ENCODE assay signal across 8 mouse cellular contexts in genomic region chr11:84179226-84179953, GRCm38 (mm10). TPM values are rescaled to one million over a fixed set of nuclear protein-coding genes. Genes with fewer than 3 reads are reported as not detected.
DNase-seq lines count a peak whose midpoint lies in the region; ATAC-seq lines count a peak whose summit lies in the region.

No protein-coding gene starts in this region.

- H3K4me1 ChIP-seq in hindbrain, embryonic 15.5 days (replicated peaks) = peaks cover 28% of the 10 kb centered on the region

- ATAC-seq in hindbrain, embryonic 15.5 days (ENCODE audit: low FRiP score, low read depth) = peak; percentile 98

- WGBS in hindbrain, embryonic 15.5 days = 0% methylated on average over 70 of the region's 85 CpGs

- peak overlapping the region; percentile 90 for H3K4me2 ChIP-seq in hindbrain, embryonic 15.5 days

- peak; percentile 98 for DNase-seq in WW6 (ENCODE audit: low read depth, low spot score)
- DNase-seq in cerebellum, postnatal 36 days = peak; percentile 90 to 95
- DNase-seq in frontal cortex, postnatal 36 days (ENCODE audit: low spot score in 2 of 2) = peak; percentile 88 to 93
- DNase-seq in left cerebral cortex, adult 11 months (ENCODE audit: low spot score) = peak; percentile 93
- DNase-seq in lung, postnatal 36 days = peak; percentile 97
- peak; percentile 98 for DNase-seq in retina, embryonic 14.5 days (ENCODE audit: low spot score)
- DNase-seq in thymus, postnatal 36 days = peak; percentile 85 to 89

- H3K27me3 ChIP-seq in hindbrain, embryonic 15.5 days = no peaks in the 10 kb centered on the region

- peak overlapping the region; percentile 94 for H3K27ac ChIP-seq in hindbrain, embryonic 15.5 days (replicated peaks)

- peak overlapping the region; percentile 94 for H3K9ac ChIP-seq in hindbrain, embryonic 15.5 days

- no peaks in the 10 kb centered on the region for H3K36me3 ChIP-seq in hindbrain, embryonic 15.5 days

- H3K4me3 ChIP-seq in hindbrain, embryonic 15.5 days = peak overlapping the region; percentile 97

- H3K9me3 ChIP-seq in hindbrain, embryonic 15.5 days = no peaks in the 10 kb centered on the region

RNA-seq across cellular contexts. Expression of gene Gm11437, which starts 12.1 kb away (rescaled TPM):
- polyA plus RNA-seq in hindbrain, embryonic 15.5 days (2015; fragmentation: Nextera tagmentation; extraction: Ambion mirVana) = 0.12 and 0.25 TPM in 2 replicates

RNA-seq across cellular contexts. Expression of gene Acaca, which starts 49.9 kb away (rescaled TPM):
- polyA plus RNA-seq in hindbrain, embryonic 15.5 days (2015; fragmentation: Nextera tagmentation; extraction: Ambion mirVana) = 25.2 and 29.4 TPM in 2 replicates

RNA-seq across cellular contexts. Expression of gene Tada2a, which starts 50.0 kb away (rescaled TPM):
- 27.0 and 29.3 TPM in 2 replicates for polyA plus RNA-seq in hindbrain, embryonic 15.5 days (2015; fragmentation: Nextera tagmentation; extraction: Ambion mirVana)

Comparison
In these comparisons a context has a peak if more than half of its experiments do, and no peak if none do; other contexts are left out.
1. Peak in every context shown above with its lines: DNase-seq, ATAC-seq, H3K4me3 ChIP-seq and H3K27ac ChIP-seq.